Mouse (Mus musculus): Measurements from ENCODE around the gene Dusp9. TPM values are rescaled to one million over a fixed set of nuclear protein-coding genes. Genes with fewer than 3 reads are reported as not detected.

Dusp9 gene
- 1 to 10 TPM; 1.2 to 1.3 TPM for total RNA-seq (2021)
- long read RNA-seq, experiment 1, partial matches to known transcripts: 0 of 1 reads
- long read RNA-seq, experiment 1, other reads (novel, unspliced or antisense): 0 of 1 reads
- long read RNA-seq, experiment 2: 0 reads

DNA sequence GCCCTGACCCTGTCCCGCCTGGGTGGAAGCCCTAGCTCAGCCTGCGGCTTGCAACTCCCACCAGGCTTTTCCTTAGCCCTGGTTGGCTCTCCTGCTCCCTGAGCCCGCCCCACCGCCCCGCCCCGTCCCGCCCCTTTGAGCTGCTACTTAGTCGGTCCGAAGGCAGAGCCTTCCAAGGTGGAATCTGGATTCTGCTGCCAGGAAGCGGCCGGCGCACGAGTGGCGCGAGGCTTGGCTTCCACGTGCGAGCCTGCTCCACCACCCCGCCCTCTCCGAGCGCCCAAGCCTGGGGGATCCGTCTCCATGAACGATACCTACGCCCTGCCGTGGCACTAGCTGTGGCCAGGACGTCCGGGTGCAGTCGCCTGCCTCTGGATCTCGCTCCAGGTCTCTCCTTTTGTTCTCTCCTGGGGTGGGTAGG is at the start of gene Dusp9:
Gene Dusp9 (plus strand): TSS at position 165 of the 421 bp plus-strand sequence.
- no peak for DNase-seq (ENCODE audit: low spot score in 2 of 2)

DNA sequence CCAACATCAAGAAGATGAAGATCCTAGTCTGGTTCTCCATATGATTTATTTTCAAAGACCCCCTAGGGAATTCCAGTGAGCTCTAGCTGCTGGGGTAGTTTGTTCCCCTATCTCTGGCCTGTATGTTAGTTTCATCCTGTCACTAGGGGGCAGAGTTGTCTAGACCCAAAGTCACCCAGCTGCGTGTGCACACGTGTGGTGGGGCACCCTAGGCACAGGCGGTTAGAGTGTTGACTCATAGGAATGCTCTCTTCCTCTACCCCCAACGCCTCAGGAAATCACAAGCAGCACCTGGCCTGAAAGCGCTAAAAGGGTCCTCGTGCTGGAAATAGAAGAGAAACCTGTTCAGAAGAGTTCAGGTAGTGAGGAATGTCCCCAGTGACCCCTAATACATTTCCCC is 46.0 kb upstream of the Dusp9 start:
- peak in 1 of 2 experiments; percentile 12 for DNase-seq (ENCODE audit: low spot score in 2 of 2)

DNA sequence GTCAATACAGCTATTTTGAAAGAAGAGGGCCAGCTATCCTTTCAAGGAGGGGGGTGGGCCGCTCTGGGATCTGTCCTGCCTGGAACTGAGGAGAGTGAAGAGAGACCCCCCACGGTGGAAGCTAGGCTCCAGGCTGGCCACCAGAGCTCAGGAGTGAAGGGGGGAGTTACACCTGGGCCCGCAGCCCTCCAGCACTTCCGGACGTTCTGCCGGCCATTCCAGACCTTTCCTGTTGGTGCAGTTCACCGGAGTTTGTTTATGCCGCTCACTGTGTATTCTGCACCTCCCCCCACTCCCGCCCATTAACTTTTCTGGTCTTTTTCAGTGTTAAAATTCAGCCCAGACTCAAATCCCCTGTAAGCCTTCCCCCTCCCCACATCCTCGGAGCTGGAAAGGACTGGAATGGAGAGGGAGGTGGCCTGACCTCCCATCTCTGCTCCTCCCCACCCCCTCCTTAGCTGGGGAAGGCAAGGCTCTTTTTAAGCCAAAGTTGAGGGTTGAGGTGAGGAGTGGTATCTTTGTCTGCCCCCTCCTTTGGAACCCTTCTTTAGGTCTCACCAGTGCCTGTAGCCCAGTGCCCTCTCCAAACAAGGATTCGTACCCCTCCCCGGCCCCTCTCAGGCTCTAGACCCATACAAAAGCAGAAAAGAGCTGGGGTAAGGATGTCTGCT is 44.6 kb upstream of the Dusp9 start:
- DNase-seq (ENCODE audit: low spot score in 2 of 2): no peak

DNA sequence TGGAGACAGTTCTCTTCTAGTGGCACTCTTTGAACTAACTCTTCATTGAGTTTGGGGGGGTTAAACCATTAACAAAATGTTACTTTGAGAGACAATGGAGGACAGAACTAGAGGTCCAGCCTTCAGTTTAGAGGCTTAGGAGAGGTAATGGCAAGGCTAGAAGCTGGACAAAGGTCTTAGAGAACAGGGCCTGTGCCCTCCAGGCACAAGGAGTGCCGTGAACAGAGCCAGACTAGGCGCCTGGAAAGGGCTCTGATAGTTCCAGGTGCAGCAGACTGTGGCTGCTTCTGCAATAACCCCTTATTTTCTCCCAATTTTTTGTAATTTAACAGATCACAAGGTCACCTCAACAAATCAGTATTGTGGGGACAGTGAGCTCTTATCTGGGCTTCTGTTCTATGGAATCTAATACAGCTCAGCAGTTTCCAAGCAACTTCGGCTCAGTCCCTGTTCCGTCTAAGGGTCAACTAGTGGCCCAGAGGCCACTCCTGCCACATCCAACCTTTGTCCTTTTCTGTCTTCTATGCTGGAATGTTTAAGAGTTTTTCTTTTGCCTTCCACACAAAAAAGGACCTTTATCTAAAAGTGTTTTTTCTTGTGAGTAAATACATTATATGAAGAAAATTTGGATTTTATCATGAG is 43.8 kb upstream of the Dusp9 start:
- no peak for DNase-seq (ENCODE audit: low spot score in 2 of 2)

DNA sequence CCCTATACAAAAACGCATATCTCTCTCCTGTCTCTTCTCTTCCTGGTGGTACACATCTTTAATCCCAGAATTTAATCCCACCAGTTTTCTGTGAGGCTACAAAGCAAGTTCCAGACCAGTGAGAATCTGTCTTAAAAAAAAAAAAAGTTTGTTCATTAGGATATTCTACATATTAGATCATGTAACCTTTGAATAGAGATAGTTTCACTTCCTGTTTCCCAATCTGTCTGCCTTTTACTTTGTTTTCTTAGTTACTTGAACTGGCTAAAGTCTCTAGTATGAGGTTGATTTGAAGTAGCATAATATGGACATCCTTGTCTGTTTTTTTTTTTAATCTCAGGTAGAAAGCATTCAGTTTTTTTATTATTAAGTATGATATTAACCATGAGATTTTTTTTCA is 37.8 kb upstream of the Dusp9 start:
- no peak for DNase-seq (ENCODE audit: low spot score in 2 of 2)

DNA sequence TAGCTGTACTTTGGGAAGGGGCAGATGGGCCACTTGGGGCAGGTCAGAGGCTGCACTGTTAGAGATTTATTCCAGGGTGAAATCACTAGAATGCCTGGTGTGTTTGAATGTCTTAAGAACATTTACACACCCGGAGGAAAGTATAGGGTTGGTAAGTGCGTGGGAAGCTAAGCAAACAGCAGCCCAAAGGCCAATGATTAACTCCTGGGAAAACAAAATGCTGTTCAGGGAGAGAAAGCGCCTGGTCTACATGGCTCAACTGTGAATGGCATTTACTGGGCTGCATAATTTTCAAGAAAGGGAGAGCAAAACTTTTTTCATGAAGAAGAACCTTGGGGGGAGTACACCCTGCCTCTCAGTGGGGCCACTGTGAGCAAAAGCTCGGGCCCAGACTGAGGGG is 25.6 kb upstream of the Dusp9 start:
- DNase-seq (ENCODE audit: low spot score in 2 of 2): no peak

DNA sequence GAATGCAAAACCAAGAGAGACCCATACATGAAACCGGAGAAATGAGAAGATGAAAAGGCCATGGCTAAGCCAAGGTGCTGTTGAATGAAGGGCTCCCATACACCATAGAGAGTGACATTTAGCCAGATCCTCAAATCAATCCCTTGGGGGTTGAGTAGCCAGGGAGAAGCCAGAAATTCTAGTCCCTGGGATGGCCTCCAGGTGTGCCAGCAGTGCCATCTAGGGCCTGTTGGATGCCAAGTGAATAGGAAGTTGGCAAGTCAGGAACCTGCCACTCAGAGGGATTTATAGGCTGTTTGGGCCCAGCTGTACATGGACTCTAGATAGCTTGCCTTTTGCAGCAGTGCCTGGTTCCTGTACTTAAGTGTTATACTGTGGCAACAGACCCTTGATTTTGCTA is 23.3 kb upstream of the Dusp9 start:
- DNase-seq (ENCODE audit: low spot score in 2 of 2): no peak

DNA sequence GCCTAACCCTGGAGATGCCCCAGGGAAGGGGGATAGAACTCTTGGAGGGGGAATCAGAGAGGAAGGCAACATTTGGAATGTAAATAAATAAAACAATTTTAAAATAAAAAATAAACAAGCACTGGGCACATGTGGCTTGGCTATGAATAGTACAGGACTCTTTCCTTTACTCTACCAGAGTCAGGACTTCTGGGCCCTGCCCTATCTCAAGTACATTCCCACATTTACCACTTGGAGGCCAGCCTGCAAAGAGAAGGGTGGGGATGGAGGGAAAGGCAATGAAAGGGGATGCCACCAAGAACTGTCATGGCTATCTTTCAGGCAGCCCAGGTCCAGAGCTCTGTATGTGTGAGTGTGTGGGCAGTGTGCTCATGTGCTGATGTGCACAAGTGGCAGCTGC is 19.8 kb upstream of the Dusp9 start:
- no peak for DNase-seq (ENCODE audit: low spot score in 2 of 2)

DNA sequence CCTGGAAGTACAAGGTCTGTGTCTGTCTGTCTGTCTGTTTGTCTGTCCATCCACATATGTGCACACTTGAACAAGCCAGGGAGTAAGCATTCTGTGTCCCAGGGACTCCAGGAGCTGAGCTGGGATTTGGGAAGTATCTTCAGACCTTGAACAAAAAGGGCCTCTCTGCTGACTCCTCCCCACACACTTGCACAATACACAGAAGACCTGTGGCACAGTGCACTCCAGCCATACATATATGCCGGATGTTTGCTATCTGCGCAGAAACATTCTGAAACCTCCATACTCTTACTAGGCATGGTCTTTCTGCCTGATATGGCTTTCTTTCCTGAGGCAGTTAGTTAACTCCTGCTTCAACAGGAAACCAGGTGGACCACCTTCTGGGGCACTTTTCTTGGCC is 19.3 kb upstream of the Dusp9 start:
- no peak for DNase-seq (ENCODE audit: low spot score in 2 of 2)

DNA sequence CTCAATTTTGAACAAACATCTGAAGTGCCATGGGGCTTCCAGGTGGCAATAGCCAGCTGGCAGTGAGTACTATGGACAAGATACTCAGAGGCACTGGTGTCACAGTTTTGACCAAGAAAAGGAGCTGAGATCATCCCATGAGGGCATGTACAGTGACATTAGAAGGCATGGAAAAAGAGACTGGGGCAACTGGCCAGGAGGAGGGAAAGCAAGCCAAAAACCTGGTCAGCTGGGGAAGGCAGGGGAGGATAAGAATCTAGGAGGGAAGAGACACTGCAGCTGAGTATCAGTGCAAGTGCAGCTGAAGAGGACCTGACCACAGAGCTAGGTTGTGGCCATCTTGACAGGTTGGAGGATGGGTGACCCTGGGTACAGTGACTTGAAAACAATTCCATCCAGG is 12.2 kb upstream of the Dusp9 start:
- DNase-seq (ENCODE audit: low spot score in 2 of 2): no peak

DNA sequence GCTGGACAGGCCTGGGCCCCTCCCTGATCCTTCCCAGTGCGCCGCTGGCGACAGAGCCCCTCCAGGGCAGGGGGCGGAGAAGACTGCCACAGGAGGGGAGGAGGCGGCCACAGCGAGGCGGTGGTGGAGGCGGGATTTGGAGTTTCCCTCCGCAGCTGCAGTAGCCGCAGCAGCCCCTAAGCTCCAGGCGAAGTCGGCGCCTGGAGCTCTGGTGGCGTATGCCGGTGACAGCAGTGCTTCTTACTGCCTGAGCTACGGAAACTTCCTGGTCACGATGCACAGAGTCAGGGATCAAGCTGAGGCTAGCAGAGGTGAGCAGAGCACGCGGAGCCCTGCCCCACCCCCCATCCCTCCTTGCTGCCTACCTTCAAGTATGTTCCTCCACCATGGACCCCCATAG is 3.8 kb upstream of the Dusp9 start:
- no peak for DNase-seq (ENCODE audit: low spot score in 2 of 2)

DNA sequence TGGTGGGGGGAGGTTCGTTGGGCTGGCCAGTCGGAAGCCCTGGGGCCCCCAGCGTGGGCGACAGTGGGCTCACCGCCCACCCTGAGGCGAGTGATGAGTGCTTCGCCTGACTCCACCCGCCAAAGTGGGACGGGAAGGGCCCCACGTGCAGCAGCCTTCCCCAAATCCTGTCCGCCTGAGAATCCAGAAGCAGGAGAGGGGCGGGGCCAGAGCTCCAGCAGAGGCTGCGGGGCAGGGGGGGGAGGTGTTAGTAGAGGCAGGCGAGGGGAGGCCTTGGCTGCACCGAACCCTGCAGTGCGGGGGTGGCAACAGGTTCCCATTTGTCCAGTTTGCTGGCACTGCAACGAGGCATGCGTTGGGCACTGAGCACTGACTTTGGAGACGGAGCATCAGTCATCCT is 1.8 kb upstream of the Dusp9 start:
- no peak for DNase-seq (ENCODE audit: low spot score in 2 of 2)

DNA sequence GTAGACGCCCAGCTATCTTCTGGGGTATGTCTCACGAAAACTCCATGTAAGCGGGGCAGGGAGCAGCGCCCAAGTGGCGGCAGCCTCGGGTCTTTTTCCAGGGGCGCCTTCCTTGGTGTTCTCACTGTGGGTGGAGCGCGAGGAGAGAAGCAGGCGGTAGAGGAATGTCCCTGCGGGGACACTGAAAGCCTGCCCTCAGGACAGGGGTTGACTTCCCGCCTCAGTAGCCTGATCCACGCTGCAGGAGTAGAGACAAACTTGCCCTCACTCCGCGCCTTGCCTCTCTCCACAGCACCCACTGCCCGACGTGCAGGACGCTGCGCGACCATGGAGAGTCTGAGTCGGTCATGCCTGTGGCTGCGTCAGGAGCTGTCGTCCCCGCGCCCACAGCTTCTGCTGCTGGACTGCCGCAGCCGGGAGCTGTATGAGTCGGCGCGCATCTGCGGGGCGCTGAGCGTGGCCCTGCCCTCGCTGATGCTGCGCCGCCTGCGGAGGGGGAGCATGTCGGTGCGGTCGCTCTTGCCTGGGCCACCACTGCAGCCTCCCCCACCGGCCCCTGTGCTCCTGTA is 766 bp downstream of the Dusp9 start:
- peak in 1 of 2 experiments; percentile 21 for DNase-seq (ENCODE audit: low spot score in 2 of 2)

DNA sequence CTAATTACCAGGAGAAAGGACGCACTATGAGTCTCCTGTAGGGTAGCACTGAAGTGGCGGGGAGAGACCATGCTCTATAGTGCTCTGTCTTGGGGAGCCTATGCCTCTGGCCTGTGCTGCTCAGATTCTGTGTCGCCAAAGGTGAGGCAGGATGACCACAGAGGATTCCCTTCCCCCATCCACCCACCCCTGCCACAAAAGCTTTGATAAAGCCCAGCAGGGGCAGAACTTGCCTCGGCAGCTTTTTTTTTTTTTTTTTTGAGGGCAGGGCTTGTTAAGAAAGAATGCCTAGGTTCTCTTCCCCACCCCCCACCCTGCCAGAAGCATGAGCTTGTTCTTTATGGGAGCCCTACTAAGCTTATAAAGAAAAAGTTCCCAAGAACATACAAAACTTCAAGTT is 5.9 kb downstream of the Dusp9 start:
- DNase-seq (ENCODE audit: low spot score in 2 of 2): no peak

DNA sequence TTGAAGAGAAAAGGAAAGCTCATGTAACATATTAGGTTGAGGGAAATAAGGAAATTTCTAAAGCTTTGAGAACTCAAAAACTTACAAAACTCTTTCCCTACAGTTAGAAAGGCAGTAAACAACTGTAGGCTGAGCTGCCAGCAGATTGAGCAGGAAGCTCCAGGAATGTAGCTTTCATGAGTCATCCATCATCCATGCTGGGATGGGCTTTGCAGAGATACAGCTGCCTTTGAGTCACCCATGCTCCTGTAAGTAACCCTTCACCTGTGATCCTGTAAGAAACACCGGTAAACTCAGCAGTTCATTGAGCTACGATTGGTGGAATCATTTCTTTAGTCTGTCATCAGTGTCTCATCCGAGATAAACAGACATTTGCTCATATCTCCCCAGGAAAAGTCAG is 11.7 kb downstream of the Dusp9 start:
- no peak for DNase-seq (ENCODE audit: low spot score in 2 of 2)

DNA sequence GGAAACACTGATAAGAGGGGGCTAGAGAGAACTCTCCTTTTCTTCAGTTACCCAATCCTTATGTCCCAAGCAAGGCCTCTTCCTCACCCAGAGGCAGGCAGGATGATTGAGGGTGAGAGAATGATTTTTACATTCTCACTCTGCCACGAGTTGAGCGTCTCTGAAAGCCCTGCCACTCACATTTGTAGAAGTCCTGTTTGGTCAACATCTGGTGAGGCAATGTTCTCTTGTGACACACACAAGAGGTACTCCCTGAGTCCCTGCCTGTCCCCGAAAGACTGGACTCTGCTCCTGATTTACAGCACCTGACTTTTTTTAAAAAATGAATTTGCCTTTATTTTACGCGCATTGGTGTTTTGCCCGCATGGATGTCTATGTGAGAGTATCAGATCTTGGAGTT is 14.2 kb downstream of the Dusp9 start:
- DNase-seq (ENCODE audit: low spot score in 2 of 2): no peak

DNA sequence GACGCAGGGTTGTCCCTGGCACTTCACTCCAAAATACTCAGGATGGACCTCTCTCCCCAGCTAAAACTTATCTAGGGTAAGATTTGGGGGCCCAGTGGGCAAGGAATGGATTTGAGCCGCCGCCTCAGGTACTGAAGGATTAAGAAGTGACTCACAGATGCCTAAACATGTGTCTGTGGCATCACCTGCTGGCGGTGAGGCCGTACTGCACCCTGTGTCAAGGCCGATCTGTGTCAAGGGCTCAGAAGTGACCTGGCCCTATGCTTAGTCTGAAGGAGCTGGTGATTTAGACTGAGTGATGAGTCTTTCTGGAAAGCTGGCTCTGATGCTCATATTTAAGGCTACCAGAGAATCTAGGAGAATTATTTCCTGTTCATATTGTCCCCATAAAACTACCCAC is 15.0 kb downstream of the Dusp9 start:
- DNase-seq (ENCODE audit: low spot score in 2 of 2): peak in 1 of 2 experiments; percentile 74

DNA sequence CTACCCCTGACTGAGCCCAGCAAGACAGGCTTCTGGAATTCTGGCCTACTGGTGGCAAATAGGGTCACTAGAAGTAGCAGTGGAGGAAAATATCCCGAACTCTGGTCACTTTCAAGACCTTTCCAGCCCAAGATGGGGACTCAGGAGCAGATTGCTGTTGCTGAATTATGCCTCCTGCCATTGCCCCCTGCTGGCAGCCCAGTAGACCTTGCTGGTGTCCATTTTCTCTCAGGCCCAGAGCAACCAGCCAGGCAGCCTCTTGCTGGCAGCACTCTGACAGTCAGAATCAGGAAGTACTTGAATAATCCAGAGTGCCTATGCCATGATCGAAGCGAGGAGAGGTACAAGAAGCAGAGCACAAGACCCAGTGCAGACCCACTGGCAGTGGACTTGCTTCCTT is 16.3 kb downstream of the Dusp9 start:
- DNase-seq (ENCODE audit: low spot score in 2 of 2): no peak

DNA sequence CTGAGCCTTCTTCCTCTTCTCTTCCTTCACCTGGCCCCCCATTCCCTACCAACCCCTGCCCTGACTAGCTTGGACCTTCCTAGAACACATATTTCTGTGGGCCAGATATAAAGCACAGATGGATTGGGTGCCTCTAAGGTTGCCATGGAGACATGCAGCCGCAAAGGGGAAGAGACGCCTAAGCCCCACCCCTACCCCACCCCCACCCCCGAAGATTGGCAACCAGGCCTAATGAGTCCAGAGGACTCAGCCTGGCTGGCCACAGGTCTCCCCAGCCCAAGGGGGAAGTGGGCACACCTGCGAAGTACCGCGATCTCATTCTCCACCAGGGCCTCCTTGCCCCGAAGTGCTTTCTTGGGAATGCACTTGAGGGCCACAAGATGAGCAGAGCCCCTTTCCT is 19.2 kb downstream of the Dusp9 start:
- DNase-seq (ENCODE audit: low spot score in 2 of 2): no peak

DNA sequence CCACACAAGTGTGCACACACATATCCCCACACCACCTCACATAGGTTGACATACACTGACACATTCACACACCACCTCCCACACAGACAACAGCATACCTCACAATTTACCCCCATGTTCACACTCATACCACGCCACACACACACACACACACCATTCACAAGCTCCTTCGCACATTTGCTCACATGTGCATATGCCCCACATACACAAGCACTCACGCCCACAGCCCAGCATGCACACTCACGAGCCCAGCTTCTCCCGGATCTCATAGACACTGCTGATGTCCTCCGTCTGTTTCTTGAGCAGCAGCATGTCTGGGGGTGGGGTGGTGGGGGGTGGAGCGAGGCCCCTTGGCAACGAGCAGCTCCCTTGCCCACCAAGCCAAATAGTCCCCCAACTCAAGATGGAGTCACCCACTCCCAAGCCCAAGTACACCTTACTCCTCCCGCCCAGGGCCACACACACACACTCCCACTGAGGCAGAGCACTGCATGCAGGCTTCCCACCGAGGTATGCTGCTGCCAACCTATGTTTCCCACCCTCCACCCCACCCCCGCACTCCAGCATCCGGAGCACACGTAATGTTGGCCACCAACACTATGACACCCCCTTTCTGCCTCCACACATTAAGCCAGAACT is 19.8 kb downstream of the Dusp9 start:
- peak in 1 of 2 experiments; percentile 36 for DNase-seq (ENCODE audit: low spot score in 2 of 2)

DNA sequence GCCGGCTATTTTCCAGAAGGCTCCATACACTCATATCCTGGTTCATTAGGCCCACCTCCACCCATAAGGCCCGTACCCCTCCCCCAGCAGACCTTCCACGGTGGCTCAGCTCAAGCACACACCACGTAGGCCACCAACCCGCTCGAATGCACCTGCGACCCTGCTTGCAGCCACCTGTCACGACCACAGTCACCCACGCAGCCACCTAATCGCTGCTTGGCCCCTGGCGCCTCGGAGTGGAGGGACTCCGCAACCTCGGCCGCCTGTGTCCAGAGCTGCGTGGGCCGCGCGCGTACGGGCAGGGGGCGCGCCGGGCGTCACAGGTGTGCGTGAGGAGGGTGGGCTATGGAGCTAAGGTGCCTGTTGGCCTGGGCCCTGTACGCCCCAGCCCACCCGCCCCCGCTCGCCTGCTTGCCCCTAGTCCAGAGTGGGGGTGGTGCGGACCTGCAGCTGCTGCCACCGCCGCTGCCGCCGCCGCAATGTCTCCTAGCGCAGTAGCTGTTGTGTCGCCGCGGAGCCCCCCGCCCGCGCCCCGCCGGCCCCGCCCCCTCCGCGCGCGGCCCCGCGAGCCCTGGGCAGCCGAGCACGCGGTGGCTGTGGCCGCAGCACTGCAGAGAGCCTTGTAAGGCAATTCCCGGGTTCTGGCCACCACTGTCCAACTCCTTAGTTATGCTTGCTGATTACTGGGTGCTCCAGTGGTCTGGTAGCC is 20.5 kb downstream of the Dusp9 start, which contains the start of gene Pnck:
Gene Pnck (minus strand): TSS at position 543 of the 709 bp plus-strand sequence.
- DNase-seq (ENCODE audit: low spot score in 2 of 2): no peak

Measured in left cerebral cortex, adult 18-20 months (tissue).